Mouse (Mus musculus): ENCODE measurements around the gene Pnkp.

DNA sequence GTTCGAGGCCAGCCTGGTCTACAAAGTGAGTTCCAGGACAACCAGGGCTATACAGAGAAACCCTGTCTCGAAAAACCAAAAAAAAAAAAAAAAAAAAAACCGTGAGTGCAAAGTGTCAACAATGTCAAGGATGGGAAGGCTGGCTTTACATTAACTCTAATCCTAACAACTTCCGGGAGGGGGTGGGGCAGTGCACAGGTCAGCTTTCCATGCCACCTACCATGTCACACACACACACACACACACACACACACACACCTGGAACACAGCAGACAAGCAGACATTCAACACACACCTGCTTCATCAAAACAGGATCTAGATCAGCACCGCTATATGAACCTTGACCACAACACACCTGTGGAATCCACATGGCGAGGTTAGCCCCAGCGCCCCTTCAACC lies 33.2 kb downstream of the Pnkp start:
- TF ChIP-seq CTCF (IDR thresholded peaks at IDR 0.05; ENCODE audit: low read depth) (no peak), EP300 (IDR thresholded peaks at IDR 0.05; ENCODE audit: low read depth) (no peak)

Measured in heart, postnatal 0 days (tissue).